Mouse (Mus musculus): ENCODE results near the gene Aldh18a1. TPM values are rescaled to one million over a fixed set of nuclear protein-coding genes. Genes with fewer than 3 reads are reported as not detected.
"Not testable (repeated sequence)": the region's sequence is repeated elsewhere in the genome, so short reads cannot be mapped to it uniquely, and the experiment has no call there.

Gene Aldh18a1
- total RNA-seq, 1 experiment, result 44.4 TPM

DNA sequence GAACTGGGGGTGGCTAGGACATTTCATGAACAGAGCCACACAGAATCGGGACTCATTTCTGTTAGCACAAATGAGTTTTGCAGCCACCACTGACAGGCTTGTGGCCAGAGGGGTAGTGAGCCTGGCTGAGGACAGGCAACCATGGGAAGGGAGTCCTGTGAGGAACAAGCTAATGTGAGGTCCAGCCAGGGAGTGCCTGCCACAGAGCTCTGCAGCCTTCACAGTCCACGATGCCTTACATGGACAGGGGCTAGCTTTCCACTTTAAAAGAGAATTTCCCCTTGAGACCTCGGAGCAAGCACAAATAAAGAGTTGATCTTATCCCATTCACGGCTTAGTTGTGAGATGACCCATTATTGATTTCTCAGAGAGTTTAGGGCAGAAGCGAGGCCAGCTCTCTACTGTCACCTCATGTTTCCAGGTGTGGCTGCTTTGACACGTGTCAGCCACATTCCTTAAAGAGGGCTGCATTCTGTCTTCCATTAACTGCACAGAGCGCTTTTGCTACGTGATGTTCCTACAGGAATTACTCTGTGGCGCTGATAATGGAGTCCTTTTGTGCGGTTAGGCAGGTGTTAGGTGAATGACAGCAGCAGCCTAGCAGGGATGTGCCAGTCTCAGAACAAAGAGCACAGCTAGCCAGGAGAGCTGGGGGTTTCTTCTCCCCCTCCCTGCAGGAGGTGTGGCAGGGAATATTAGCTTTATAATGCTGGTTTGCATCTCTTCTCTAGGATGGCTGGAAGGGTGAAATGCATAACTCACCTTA is 24.2 kb downstream of the Aldh18a1 start:
- DNase-seq (ENCODE audit: low read depth, low spot score), result no peak
- H3K27ac ChIP-seq (ENCODE audit: insufficient read depth, low read depth, low read length, poor library complexity, severe bottlenecking), result no peak overlapping the region
- in situ Hi-C loops (cut with MboI; ENCODE audit: low sequenced_read_pairs in 2 of 2, unreplicated experiment in 2 of 2), result no loop called here
- no peak overlapping the region for H3K4me3 ChIP-seq (ENCODE audit: insufficient read depth in 1 of 2, low read depth in 1 of 2, low read length in 2 of 2, poor library complexity in 1 of 2, severe bottlenecking in 1 of 2)
- peaks cover 26% of the 10 kb centered on the region; the same call in 1 of the 2 replicates for H3K36me3 ChIP-seq (ENCODE audit: control insufficient read depth, insufficient read depth, low read length, poor library complexity, severe bottlenecking)
- no peak overlapping the region for H3K9ac ChIP-seq (ENCODE audit: insufficient read depth, low read depth, low read length, poor library complexity, severe bottlenecking)
- no peaks in the 10 kb centered on the region for H3K9me3 ChIP-seq (ENCODE audit: control insufficient read depth, insufficient read depth, low read depth, low read length)
- no peaks in the 10 kb centered on the region for H3K4me1 ChIP-seq (ENCODE audit: control insufficient read depth in 2 of 2, insufficient read depth in 2 of 2, low read length in 2 of 2, poor library complexity in 1 of 2)
- TF ChIP-seq MAFK (IDR thresholded peaks at IDR 0.05; ENCODE audit: insufficient read depth, low read depth, low read length) (no peak), ZC3H11A (IDR thresholded peaks at IDR 0.05; ENCODE audit: borderline replicate concordance, low read depth, low read length) (no peak), CHD2 (IDR thresholded peaks at IDR 0.05; ENCODE audit: low read depth, low read length) (no peak), ZNF384 (IDR thresholded peaks at IDR 0.05; ENCODE audit: low read depth, low read length) (no peak), HCFC1 (IDR thresholded peaks at IDR 0.05; ENCODE audit: borderline replicate concordance, insufficient read depth, low read length) (no peak)

DNA sequence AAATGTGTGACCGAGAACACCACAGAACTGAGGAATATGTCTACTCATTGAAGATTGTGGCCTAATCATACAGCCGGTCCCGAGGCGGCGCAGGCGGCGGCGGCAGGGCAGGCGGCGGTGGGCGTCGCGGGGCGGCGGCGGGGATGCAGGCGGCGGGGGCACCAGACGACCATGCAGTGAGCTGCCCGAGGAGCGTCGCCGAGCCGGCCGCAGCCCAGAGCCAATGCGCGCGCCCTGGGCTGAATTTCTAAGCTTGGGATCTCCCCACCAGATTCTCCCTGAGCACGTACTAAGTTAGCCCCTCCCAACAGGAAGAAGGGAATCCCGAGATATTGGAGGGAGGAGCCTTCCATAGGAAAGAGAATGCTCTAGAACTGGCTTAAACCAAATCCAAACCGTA is 26.7 kb downstream of the Aldh18a1 start:
- H3K9ac ChIP-seq (ENCODE audit: insufficient read depth, low read depth, low read length, poor library complexity, severe bottlenecking); in situ Hi-C loops (cut with MboI; ENCODE audit: low sequenced_read_pairs in 2 of 2, unreplicated experiment in 2 of 2); DNase-seq (ENCODE audit: low read depth, low spot score); H3K4me3 ChIP-seq (ENCODE audit: insufficient read depth in 1 of 2, low read depth in 1 of 2, low read length in 2 of 2, poor library complexity in 1 of 2, severe bottlenecking in 1 of 2); H3K9me3 ChIP-seq (ENCODE audit: control insufficient read depth, insufficient read depth, low read depth, low read length); H3K4me1 ChIP-seq (ENCODE audit: control insufficient read depth in 2 of 2, insufficient read depth in 2 of 2, low read length in 2 of 2, poor library complexity in 1 of 2); H3K27ac ChIP-seq (ENCODE audit: insufficient read depth, low read depth, low read length, poor library complexity, severe bottlenecking): not testable (repeated sequence)
- peaks cover 24% of the 10 kb centered on the region for H3K36me3 ChIP-seq (ENCODE audit: control insufficient read depth, insufficient read depth, low read length, poor library complexity, severe bottlenecking)

DNA sequence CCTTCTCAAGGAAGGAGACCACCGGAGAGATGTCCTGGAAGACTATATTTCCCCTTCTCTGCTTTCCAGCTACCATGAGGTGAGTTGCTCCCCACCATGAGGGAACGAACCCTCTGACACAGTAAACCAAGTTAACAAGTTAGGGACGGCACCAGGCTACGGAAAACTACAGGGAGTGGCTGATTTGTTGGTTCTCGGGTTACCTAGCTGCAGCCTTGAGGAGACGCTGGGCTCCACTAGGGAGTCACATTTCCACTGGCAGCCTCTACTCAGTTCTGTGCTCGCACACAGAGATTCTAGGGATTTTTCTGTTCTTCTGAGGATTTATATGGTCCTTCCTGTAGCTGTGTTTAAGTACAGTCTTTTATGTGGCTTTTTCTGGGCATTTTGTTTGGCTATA is 32.2 kb downstream of the Aldh18a1 start:
- Histone ChIP-seq H3K9ac (ENCODE audit: insufficient read depth, low read depth, low read length, poor library complexity, severe bottlenecking) (no peak overlapping the region), H3K27ac (ENCODE audit: insufficient read depth, low read depth, low read length, poor library complexity, severe bottlenecking) (no peak overlapping the region), H3K4me1 (ENCODE audit: control insufficient read depth in 2 of 2, insufficient read depth in 2 of 2, low read length in 2 of 2, poor library complexity in 1 of 2) (no peaks in the 10 kb centered on the region), H3K4me3 (ENCODE audit: insufficient read depth in 1 of 2, low read depth in 1 of 2, low read length in 2 of 2, poor library complexity in 1 of 2, severe bottlenecking in 1 of 2) (no peak overlapping the region), H3K9me3 (ENCODE audit: control insufficient read depth, insufficient read depth, low read depth, low read length) (no peaks in the 10 kb centered on the region), H3K36me3 (ENCODE audit: control insufficient read depth, insufficient read depth, low read length, poor library complexity, severe bottlenecking) (peaks cover 49% of the 10 kb centered on the region)
- no peak for DNase-seq (ENCODE audit: low read depth, low spot score)
- no peak for TF ChIP-seq HCFC1 (IDR thresholded peaks at IDR 0.05; ENCODE audit: borderline replicate concordance, insufficient read depth, low read length)
- TF ChIP-seq ZC3H11A (IDR thresholded peaks at IDR 0.05; ENCODE audit: borderline replicate concordance, low read depth, low read length), result no peak
- TF ChIP-seq MAFK (IDR thresholded peaks at IDR 0.05; ENCODE audit: insufficient read depth, low read depth, low read length), result no peak
- no peak for TF ChIP-seq CHD2 (IDR thresholded peaks at IDR 0.05; ENCODE audit: low read depth, low read length)
- TF ChIP-seq ZNF384 (IDR thresholded peaks at IDR 0.05; ENCODE audit: low read depth, low read length), result no peak
- in situ Hi-C loops (cut with MboI; ENCODE audit: low sequenced_read_pairs in 2 of 2, unreplicated experiment in 2 of 2), result no loop called here

DNA sequence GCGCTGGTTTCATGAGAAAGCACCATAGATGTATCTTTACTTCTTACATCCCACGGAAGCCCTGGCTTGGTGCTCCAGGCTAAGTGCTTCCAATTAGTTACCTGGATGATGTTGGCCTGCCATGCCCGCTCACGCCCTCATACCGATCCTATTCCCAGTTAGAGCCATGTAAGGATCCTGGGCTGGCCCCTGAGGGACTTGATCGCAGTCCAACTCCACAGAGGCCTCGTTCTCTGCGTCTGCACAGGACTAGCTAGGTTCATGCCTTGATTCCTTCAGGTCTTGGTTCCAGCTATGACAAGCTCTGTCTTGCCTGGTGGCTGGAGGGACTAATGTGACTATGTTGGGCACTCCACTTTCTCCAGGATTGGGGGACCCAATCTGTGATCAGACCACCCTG is 33.1 kb downstream of the Aldh18a1 start:
- TF ChIP-seq HCFC1 (IDR thresholded peaks at IDR 0.05; ENCODE audit: borderline replicate concordance, insufficient read depth, low read length) (no peak), MAFK (IDR thresholded peaks at IDR 0.05; ENCODE audit: insufficient read depth, low read depth, low read length) (no peak), CHD2 (IDR thresholded peaks at IDR 0.05; ENCODE audit: low read depth, low read length) (no peak), ZC3H11A (IDR thresholded peaks at IDR 0.05; ENCODE audit: borderline replicate concordance, low read depth, low read length) (no peak), ZNF384 (IDR thresholded peaks at IDR 0.05; ENCODE audit: low read depth, low read length) (no peak)
- H3K9ac ChIP-seq (ENCODE audit: insufficient read depth, low read depth, low read length, poor library complexity, severe bottlenecking), result no peak overlapping the region
- in situ Hi-C loops (cut with MboI; ENCODE audit: low sequenced_read_pairs in 2 of 2, unreplicated experiment in 2 of 2), result no loop called here
- no peak overlapping the region for H3K4me3 ChIP-seq (ENCODE audit: insufficient read depth in 1 of 2, low read depth in 1 of 2, low read length in 2 of 2, poor library complexity in 1 of 2, severe bottlenecking in 1 of 2)
- H3K27ac ChIP-seq (ENCODE audit: insufficient read depth, low read depth, low read length, poor library complexity, severe bottlenecking), result no peak overlapping the region
- H3K9me3 ChIP-seq (ENCODE audit: control insufficient read depth, insufficient read depth, low read depth, low read length), result no peaks in the 10 kb centered on the region
- peaks cover 56% of the 10 kb centered on the region for H3K36me3 ChIP-seq (ENCODE audit: control insufficient read depth, insufficient read depth, low read length, poor library complexity, severe bottlenecking)
- DNase-seq (ENCODE audit: low read depth, low spot score), result no peak
- no peaks in the 10 kb centered on the region for H3K4me1 ChIP-seq (ENCODE audit: control insufficient read depth in 2 of 2, insufficient read depth in 2 of 2, low read length in 2 of 2, poor library complexity in 1 of 2)

DNA sequence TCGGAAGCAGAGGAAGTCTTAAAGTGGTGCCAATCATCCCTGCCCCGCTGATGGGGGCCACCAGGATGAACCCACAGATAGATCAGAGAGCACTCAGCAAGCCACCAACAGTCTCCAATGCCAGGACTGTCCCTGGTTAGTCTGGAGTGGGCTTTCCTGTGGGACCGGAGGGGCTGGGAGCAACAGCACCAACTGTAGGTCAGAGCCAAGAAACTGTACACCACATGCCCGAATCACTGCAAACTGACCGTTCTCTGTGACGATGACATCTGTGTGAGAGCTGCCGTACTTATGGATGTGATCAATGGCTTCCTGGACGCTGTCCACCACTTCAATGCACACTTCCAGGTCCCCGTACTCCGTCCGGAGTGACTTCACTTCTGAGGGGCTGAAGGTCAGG is 33.9 kb downstream of the Aldh18a1 start:
- no peak overlapping the region for H3K27ac ChIP-seq (ENCODE audit: insufficient read depth, low read depth, low read length, poor library complexity, severe bottlenecking)
- no peak overlapping the region for H3K4me3 ChIP-seq (ENCODE audit: insufficient read depth in 1 of 2, low read depth in 1 of 2, low read length in 2 of 2, poor library complexity in 1 of 2, severe bottlenecking in 1 of 2)
- no peak overlapping the region for H3K9ac ChIP-seq (ENCODE audit: insufficient read depth, low read depth, low read length, poor library complexity, severe bottlenecking)
- no peaks in the 10 kb centered on the region for H3K9me3 ChIP-seq (ENCODE audit: control insufficient read depth, insufficient read depth, low read depth, low read length)
- peaks cover 56% of the 10 kb centered on the region for H3K36me3 ChIP-seq (ENCODE audit: control insufficient read depth, insufficient read depth, low read length, poor library complexity, severe bottlenecking)
- no peak for TF ChIP-seq ZNF384 (IDR thresholded peaks at IDR 0.05; ENCODE audit: low read depth, low read length)
- no peak for TF ChIP-seq MAFK (IDR thresholded peaks at IDR 0.05; ENCODE audit: insufficient read depth, low read depth, low read length)
- no peak for TF ChIP-seq CHD2 (IDR thresholded peaks at IDR 0.05; ENCODE audit: low read depth, low read length)
- no peak for TF ChIP-seq ZC3H11A (IDR thresholded peaks at IDR 0.05; ENCODE audit: borderline replicate concordance, low read depth, low read length)
- no peak for TF ChIP-seq HCFC1 (IDR thresholded peaks at IDR 0.05; ENCODE audit: borderline replicate concordance, insufficient read depth, low read length)
- DNase-seq (ENCODE audit: low read depth, low spot score), result no peak
- H3K4me1 ChIP-seq (ENCODE audit: control insufficient read depth in 2 of 2, insufficient read depth in 2 of 2, low read length in 2 of 2, poor library complexity in 1 of 2), result no peaks in the 10 kb centered on the region
- in situ Hi-C loops (cut with MboI; ENCODE audit: low sequenced_read_pairs in 2 of 2, unreplicated experiment in 2 of 2), result no loop called here

Data from ES-E14 (cell line).